Mouse (Mus musculus) olfactory bulb, adult 2 months (tissue): ENCODE measurements around the gene 4931417E11Rik. TPM values are rescaled to one million over a fixed set of nuclear protein-coding genes. Genes with fewer than 3 reads are reported as not detected.
A peak's percentile ranks its signal among the peaks of the same experiment; 100 is the strongest.

Source experiments
- H3K27ac ChIP-seq: fragments of 200-500 bp; 2 replicates; pipeline ENCODE4 v1.5.1; 2012; ENCODE audit warnings: low read depth, low read length; ENCODE audit not compliant: insufficient read depth
- H3K4me1 ChIP-seq: fragments of 200-500 bp; 2 replicates; pipeline ENCODE4 v1.6.1; 2012; ENCODE audit warnings: low read length; ENCODE audit not compliant: control insufficient read depth, insufficient read depth
- H3K4me3 ChIP-seq: fragments of 200-500 bp; 2 replicates; pipeline ENCODE4 v1.5.1; 2012; ENCODE audit warnings: mild to moderate bottlenecking, low read depth, low read length, moderate library complexity; ENCODE audit not compliant: insufficient read depth
- CTCF ChIP-seq: fragments of 200-500 bp; IDR thresholded peaks from 2 replicates; pipeline ENCODE4 v1.5.1; 2012; ENCODE audit warnings: low read depth, mild to moderate bottlenecking, low read length, moderate library complexity; ENCODE audit not compliant: insufficient read depth
- POLR2A ChIP-seq: fragments of 200-500 bp; IDR thresholded peaks from 2 replicates; pipeline ENCODE4 v1.6.1; 2012; ENCODE audit warnings: mild to moderate bottlenecking, low read depth, low read length, moderate library complexity; ENCODE audit not compliant: insufficient read depth
- WGBS: fragments of 180-500 bp; shearing (Covaris S2); methylation state at CpG from one replicate; pipeline ENCODE4 v1.1.7; 2018; 5-methylcytosine and 5-hydroxymethylcytosine counted together
- polyA plus RNA-seq: library from polyadenylated mRNA; stranded (reverse); fragments of >200 nt; gene quantifications from 2 replicates; pipeline ENCODE4 v1.2.4, GENCODE M21; 2012; ENCODE audit warnings: low replicate concordance; ENCODE audit not compliant: missing spikeins, insufficient read depth, insufficient read length

Gene 4931417E11Rik
- polyA plus RNA-seq, result not detected in 2 replicates

DNA sequence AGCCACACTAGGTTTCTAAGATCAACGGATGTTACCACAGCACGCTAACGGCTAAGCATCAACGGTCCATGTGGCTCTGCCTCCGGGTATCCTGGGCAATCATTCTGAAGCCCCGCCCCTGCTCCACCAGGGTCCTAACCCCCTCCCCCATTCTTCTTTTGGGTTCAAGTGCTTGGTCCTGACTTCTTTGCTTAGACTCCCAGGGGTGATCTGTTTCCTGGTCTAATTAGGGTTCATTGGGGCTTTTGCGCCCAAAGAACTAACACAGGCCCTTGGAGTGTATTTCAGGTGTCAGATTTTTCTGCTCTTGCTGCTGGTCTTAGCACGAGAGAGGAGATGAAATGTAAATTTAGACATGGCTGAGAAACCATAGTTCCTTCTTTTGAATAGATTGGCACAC lies at the start of gene 4931417E11Rik:
TSS of gene 4931417E11Rik (minus strand) at position 101 of the 400 bp plus-strand sequence.
- no peak within 1 kb of the TSS for H3K27ac ChIP-seq
- no peaks in the 10 kb centered on the region for H3K4me1 ChIP-seq
- 89% methylated on average over 8 of the region's 8 CpGs for WGBS
- TF ChIP-seq POLR2A (no peak), CTCF (no peak)
- H3K4me3 ChIP-seq, result no peak within 1 kb of the TSS

DNA sequence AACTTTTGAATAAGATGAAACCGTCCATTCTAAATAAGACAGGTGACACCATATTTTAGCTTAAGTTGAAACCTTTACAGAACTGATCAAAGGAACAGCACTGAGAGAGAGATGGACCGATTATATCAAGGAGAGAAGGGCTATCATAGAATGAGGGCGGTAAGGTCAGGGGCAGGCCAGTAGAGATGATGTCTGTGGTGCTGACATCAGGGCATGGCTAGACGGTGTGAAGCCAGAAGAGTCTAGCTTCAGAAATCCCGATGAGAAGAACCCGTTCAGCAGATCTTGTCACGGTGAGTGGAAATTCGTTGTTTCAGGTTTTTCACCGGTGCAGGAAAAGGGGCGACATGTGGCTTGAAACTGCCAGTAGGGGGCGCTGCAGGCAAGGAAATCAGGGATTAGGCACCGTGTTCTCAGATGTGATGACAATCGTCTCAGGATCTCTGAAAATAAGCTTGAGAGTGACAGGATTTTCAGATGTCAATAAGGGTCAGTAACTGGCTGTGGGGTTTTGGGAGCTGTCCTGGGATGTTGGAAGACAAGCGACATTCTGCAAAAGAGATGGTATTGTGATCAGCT lies 48.4 kb upstream of the 4931417E11Rik start:
- TF ChIP-seq POLR2A, result no peak
- peak; percentile 81 for TF ChIP-seq CTCF
- WGBS, result 25% methylated on average over 14 of the region's 14 CpGs
- Histone ChIP-seq H3K4me3 (no peak overlapping the region), H3K4me1 (peaks cover 2% of the 10 kb centered on the region; the same call in 1 of the 2 replicates), H3K27ac (no peak overlapping the region)

DNA sequence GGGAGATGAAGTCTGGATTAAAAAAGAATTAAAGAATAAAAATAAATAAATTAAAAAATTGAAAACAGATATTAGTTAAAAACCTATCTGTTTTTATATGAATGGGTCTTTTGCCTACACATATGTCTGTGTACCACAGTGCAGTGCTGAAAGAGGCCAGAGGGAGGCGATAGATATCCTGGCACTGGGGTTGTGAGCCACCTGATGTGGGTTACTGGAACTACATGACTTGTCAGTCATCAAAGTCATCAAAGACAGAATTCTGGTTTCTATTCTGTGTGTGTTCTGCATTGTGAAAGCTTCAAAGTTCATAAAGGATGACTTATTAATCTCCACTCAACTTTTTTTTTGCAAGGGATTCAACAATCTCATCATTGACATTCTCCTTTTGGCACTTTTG lies 43.4 kb upstream of the 4931417E11Rik start:
- Histone ChIP-seq H3K4me3 (no peak overlapping the region), H3K4me1 (peaks cover 1% of the 10 kb centered on the region; the same call in 1 of the 2 replicates), H3K27ac (no peak overlapping the region)
- TF ChIP-seq POLR2A (no peak), CTCF (no peak)
- WGBS, result 31% methylated on average over 1 of the region's 1 CpGs

DNA sequence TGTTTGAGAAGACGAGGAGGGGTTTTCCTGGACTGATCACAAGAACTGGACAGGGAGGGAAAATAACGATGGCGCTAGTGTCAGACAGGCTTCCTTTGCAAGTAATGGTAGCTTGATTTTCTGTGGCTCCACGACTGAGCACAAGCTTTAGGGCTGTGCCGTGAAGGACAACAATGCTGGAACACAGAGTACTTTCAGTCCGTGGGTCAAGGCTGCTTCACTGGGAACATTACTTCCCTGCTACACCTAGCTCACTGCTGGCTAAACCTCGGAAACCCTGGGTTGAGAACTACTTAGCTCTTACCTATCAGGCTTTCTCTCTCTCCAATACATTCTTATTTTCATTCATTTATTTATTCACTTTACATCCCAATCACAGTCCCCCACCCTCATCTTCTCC lies 30.2 kb upstream of the 4931417E11Rik start:
- Histone ChIP-seq H3K4me1 (no peaks in the 10 kb centered on the region), H3K27ac (no peak overlapping the region), H3K4me3 (no peak overlapping the region)
- TF ChIP-seq POLR2A (no peak), CTCF (no peak)
- 83% methylated on average over 7 of the region's 7 CpGs for WGBS

DNA sequence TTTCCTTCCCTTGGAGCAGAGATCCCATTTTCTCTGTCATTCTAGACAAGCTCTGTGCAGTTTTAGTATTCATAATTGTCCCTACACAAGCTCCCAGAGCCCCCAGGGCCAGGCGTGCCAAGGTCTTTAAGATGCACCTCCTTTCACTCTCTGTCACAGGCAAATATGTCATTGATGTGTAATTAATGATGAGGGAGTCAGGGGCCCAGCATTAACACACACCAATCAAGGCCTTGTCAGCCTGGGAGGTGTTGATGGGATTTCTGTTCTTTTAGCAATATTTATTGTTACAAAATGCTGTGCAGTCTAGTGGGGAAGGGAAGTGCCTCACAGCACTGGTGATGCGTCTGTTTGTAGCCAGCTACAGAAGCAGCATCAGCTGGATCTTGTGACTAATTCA lies 27.9 kb upstream of the 4931417E11Rik start:
- TF ChIP-seq CTCF (no peak), POLR2A (no peak)
- Histone ChIP-seq H3K27ac (no peak overlapping the region), H3K4me1 (no peaks in the 10 kb centered on the region), H3K4me3 (no peak overlapping the region)
- 43% methylated on average over 2 of the region's 2 CpGs for WGBS

DNA sequence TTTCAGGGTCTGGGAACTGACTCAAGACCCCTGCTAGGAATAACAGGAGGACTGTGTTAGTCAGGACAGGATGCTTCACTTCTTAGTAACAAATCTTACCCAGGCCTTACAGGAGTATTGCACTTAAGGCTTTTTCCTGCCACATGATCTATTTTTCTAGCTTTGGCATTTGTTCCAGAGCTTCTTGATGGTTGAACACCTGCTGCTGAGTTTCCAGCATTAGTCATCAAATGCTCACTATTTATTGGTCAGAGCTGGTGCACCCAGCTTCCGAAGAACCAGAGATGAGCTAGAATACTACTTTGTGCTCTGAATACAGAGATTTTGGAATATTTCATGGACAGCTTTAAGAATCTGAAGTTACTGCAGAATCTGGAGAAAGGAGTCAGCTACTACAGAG lies 21.1 kb upstream of the 4931417E11Rik start:
- Histone ChIP-seq H3K4me1 (no peaks in the 10 kb centered on the region), H3K4me3 (no peak overlapping the region), H3K27ac (no peak overlapping the region)
- WGBS, result 56% methylated on average over 1 of the region's 1 CpGs
- TF ChIP-seq CTCF, result no peak
- TF ChIP-seq POLR2A, result no peak

DNA sequence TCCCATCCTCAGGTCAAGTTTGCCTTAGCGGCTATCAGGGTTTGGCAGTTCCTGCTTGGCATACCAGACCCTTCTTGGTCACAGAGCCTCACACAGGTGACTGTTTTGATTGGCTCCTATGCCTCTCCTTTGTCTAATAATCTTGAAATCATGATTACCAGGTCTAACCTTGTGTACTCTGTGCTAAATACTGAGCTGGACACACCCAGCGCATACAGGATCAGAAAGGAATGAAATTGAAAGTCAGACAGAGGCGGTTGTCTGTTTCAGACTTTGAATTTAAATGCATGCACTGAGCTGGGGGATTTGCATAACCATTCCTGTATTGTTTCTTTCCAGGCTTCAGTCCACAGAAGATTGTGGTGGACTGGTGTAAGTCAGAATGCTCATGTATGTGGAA lies 16.1 kb upstream of the 4931417E11Rik start:
- WGBS, result 82% methylated on average over 3 of the region's 3 CpGs
- no peak overlapping the region for H3K4me3 ChIP-seq

DNA sequence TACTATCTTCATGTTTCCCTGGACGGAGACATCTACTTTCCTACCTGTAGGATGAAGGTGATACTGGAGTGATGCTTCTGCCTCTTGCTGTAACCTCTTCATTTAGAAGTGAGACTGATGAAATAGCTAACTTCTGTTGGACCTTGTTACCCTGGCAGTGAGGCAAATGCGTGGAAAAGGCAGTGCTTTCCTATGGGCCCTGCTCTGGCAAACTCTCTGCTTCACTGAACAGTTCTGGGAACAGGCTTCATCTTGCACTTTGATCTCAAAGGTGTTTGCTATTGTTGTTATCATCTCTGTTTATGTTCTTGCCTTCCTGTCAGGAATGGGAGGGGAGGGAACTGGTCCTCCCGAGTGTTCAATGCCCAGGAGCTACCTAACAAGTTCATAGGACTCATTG lies 3.4 kb downstream of the 4931417E11Rik start:
- no peak for TF ChIP-seq CTCF
- no peak for TF ChIP-seq POLR2A

More for the DNA sequence above, 16.1 kb upstream of the 4931417E11Rik start:
- no peaks in the 10 kb centered on the region for H3K4me1 ChIP-seq
- TF ChIP-seq POLR2A (no peak), CTCF (no peak)
- no peak overlapping the region for H3K27ac ChIP-seq

DNA sequence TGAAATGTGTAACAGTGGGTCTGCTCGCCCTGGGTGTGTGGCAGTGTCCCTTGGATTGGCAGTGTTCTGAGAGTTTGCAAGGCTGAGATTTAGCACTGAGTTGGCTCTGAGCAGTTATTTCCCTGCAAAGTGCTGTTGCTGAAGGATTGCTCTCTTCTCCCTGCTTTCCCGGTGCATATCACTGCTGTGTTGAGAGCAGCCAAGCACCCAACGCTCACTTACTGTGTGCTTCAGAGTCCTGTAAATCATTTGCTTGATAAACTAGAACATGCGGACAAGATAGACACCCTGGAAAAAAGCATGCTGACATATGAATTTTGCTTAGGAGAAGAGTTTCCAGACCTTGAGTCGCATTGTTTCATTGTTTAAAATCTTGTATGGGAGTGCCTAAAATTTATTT lies 6.9 kb downstream of the 4931417E11Rik start:
- Histone ChIP-seq H3K27ac (no peak overlapping the region), H3K4me1 (no peaks in the 10 kb centered on the region), H3K4me3 (no peak overlapping the region)
- 85% methylated on average over 5 of the region's 5 CpGs for WGBS
- no peak for TF ChIP-seq POLR2A
- no peak for TF ChIP-seq CTCF

More for the DNA sequence above, 3.4 kb downstream of the 4931417E11Rik start:
- 82% methylated on average over 3 of the region's 3 CpGs for WGBS
- H3K27ac ChIP-seq, result no peak overlapping the region
- H3K4me3 ChIP-seq, result no peak overlapping the region
- H3K4me1 ChIP-seq, result no peaks in the 10 kb centered on the region
